Mouse (Mus musculus) CH12.LX (cell line): ENCODE results near the gene Ubtf. TPM values are rescaled to one million over a fixed set of nuclear protein-coding genes. Genes with fewer than 3 reads are reported as not detected.

ENCODE experiments used
- DNase-seq: peaks from one replicate; pipeline ENCODE4 v3.0.0-alpha.2; 2013; ENCODE audit errors: extremely low read depth
- H3K27ac ChIP-seq: 2 replicates; pipeline ENCODE4 v1.5.1; 2012; ENCODE audit warnings: low read depth, mild to moderate bottlenecking, control low read depth, moderate library complexity; ENCODE audit not compliant: insufficient read depth
- H3K27me3 ChIP-seq: replicated peaks from 2 replicates; pipeline ENCODE3; 2012; ENCODE audit warnings: inconsistent platforms
- H3K36me3 ChIP-seq, 2 experiments: replicated peaks in 1 of 2; 2 replicates each; pipeline versions ENCODE3 to v1.6.1; 2012; ENCODE audit warnings: inconsistent platforms in 1 of 2, low read length in 1 of 2, mild to moderate bottlenecking in 1 of 2, mixed read lengths in 1 of 2, moderate library complexity in 1 of 2; ENCODE audit not compliant: control insufficient read depth in 1 of 2, insufficient read depth in 1 of 2
- H3K4me1 ChIP-seq, 2 experiments: 2 replicates each; pipeline ENCODE4 v1.6.1; 2012; ENCODE audit warnings: inconsistent platforms in 1 of 2, moderate library complexity in 1 of 2; ENCODE audit not compliant: insufficient read depth in 2 of 2, control insufficient read depth in 1 of 2
- H3K4me2 ChIP-seq: 2 replicates; pipeline ENCODE4 v1.6.1; 2012; ENCODE audit warnings: low read depth, mild to moderate bottlenecking, control low read depth; ENCODE audit not compliant: poor library complexity, insufficient read depth, severe bottlenecking
- H3K4me3 ChIP-seq, 3 experiments: fragments of 150-350 bp in 1 of 3; sonication (generic) in 1 of 3; replicated peaks in 1 of 3; 2 replicates each; pipeline versions ENCODE3 to v1.5.1; 2011 to 2012; ENCODE audit warnings: low read depth in 2 of 3, low read length in 2 of 3, mild to moderate bottlenecking in 2 of 3, moderate library complexity in 2 of 3, control low read depth in 1 of 3, improper control_type of control experiment in 1 of 3, inconsistent platforms in 1 of 3, mixed read lengths in 1 of 3; ENCODE audit not compliant: poor library complexity in 1 of 3
- H3K79me2 ChIP-seq: replicated peaks from 2 replicates; pipeline ENCODE4 v1.6.1; 2012; ENCODE audit warnings: mild to moderate bottlenecking, moderate library complexity; ENCODE audit not compliant: control insufficient read depth, poor library complexity, insufficient read depth, severe bottlenecking; ENCODE audit errors: extremely low read depth
- H3K9ac ChIP-seq: 2 replicates; pipeline ENCODE4 v1.6.1; 2012; ENCODE audit warnings: low read depth, mild to moderate bottlenecking, control low read depth, moderate library complexity; ENCODE audit not compliant: insufficient read depth
- H3K9me3 ChIP-seq: replicated peaks from 2 replicates; pipeline ENCODE3; 2012; ENCODE audit warnings: low read length, inconsistent platforms, mixed read lengths
- BHLHE40 ChIP-seq: IDR thresholded peaks from 2 replicates; pipeline ENCODE4 v1.6.1; 2011; ENCODE audit warnings: mild to moderate bottlenecking, low read depth, low read length, improper control_type of control experiment
- CHD1 ChIP-seq: IDR thresholded peaks from 2 replicates; pipeline ENCODE4 v1.6.1; 2012; ENCODE audit warnings: low read depth, low read length, improper control_type of control experiment, inconsistent platforms
- CHD2 ChIP-seq: IDR thresholded peaks from 2 replicates; pipeline ENCODE4 v1.6.1; 2011; ENCODE audit warnings: low read length, improper control_type of control experiment
- CTCF ChIP-seq, 2 experiments: IDR thresholded peaks in 1 of 2; conservative IDR thresholded peaks in 1 of 2; 2 replicates each; pipeline ENCODE4 v1.5.1; 2011 to 2012; ENCODE audit warnings: low read depth in 2 of 2, low read length in 2 of 2, improper control_type of control experiment in 1 of 2, inconsistent platforms in 1 of 2, mild to moderate bottlenecking in 1 of 2, moderate library complexity in 1 of 2
- E2F4 ChIP-seq: IDR thresholded peaks from 2 replicates; pipeline ENCODE4 v1.6.1; 2011; ENCODE audit warnings: low read depth, low read length, improper control_type of control experiment; ENCODE audit not compliant: insufficient replicate concordance
- ELF1 ChIP-seq: IDR thresholded peaks from 2 replicates; pipeline ENCODE4 v1.6.1; 2014; ENCODE audit warnings: low read depth, mild to moderate bottlenecking, inconsistent platforms, low read length, improper control_type of control experiment
- EP300 ChIP-seq: IDR thresholded peaks from 2 replicates; pipeline ENCODE4 v1.6.1; 2011; ENCODE audit warnings: low read length, improper control_type of control experiment
- ETS1 ChIP-seq: conservative IDR thresholded peaks from 2 replicates; pipeline ENCODE4 v1.6.1; 2012; ENCODE audit warnings: low read depth, mild to moderate bottlenecking, inconsistent platforms, low read length, improper control_type of control experiment, moderate library complexity
- GABPA ChIP-seq: IDR thresholded peaks from 2 replicates; pipeline ENCODE4 v1.6.1; 2012; ENCODE audit warnings: low read depth, low read length, improper control_type of control experiment, inconsistent platforms; ENCODE audit not compliant: insufficient replicate concordance
- HCFC1 ChIP-seq: IDR thresholded peaks from 2 replicates; pipeline ENCODE4 v1.6.1; 2012; ENCODE audit warnings: low read depth, mild to moderate bottlenecking, inconsistent platforms, low read length, improper control_type of control experiment
- IRF4 ChIP-seq: IDR thresholded peaks from 2 replicates; pipeline ENCODE4 v1.6.1; 2014; ENCODE audit warnings: low read depth, mild to moderate bottlenecking, inconsistent platforms, low read length, improper control_type of control experiment
- JUN ChIP-seq: IDR thresholded peaks from 2 replicates; pipeline ENCODE4 v1.6.1; 2011; ENCODE audit warnings: low read depth, mild to moderate bottlenecking, low read length, improper control_type of control experiment, moderate library complexity; ENCODE audit not compliant: insufficient read depth
- JUND ChIP-seq: conservative IDR thresholded peaks from 2 replicates; pipeline ENCODE4 v1.6.1; 2011; ENCODE audit warnings: low read depth, low read length, improper control_type of control experiment
- KAT2A ChIP-seq: IDR thresholded peaks from 2 replicates; pipeline ENCODE4 v1.6.1; 2012; ENCODE audit warnings: low read length, improper control_type of control experiment, inconsistent platforms; ENCODE audit not compliant: insufficient replicate concordance
- MAX ChIP-seq: IDR thresholded peaks from 2 replicates; pipeline ENCODE4 v1.6.1; 2011; ENCODE audit warnings: low read length, improper control_type of control experiment
- MAZ ChIP-seq: IDR thresholded peaks from 2 replicates; pipeline ENCODE4 v1.6.1; 2012; ENCODE audit warnings: low read depth, mild to moderate bottlenecking, inconsistent platforms, low read length, improper control_type of control experiment, moderate library complexity
- MEF2A ChIP-seq: IDR thresholded peaks from 2 replicates; pipeline ENCODE4 v1.6.1; 2014; ENCODE audit warnings: low read depth, mild to moderate bottlenecking, inconsistent platforms, low read length, improper control_type of control experiment, borderline replicate concordance
- MXI1 ChIP-seq: IDR thresholded peaks from 2 replicates; pipeline ENCODE4 v1.6.1; 2011; ENCODE audit warnings: mild to moderate bottlenecking, low read depth, low read length, improper control_type of control experiment
- MYC ChIP-seq: IDR thresholded peaks from 2 replicates; pipeline ENCODE4 v1.6.1; 2011; ENCODE audit warnings: low read depth, mild to moderate bottlenecking, improper control_type of control experiment, low read length
- NELFE ChIP-seq: IDR thresholded peaks from 2 replicates; pipeline ENCODE4 v1.6.1; 2011; ENCODE audit warnings: low read depth, low read length, improper control_type of control experiment
- NRF1 ChIP-seq: IDR thresholded peaks from 2 replicates; pipeline ENCODE4 v1.6.1; 2014; ENCODE audit warnings: low read depth, mild to moderate bottlenecking, inconsistent platforms, low read length, improper control_type of control experiment, moderate library complexity
- PAX5 ChIP-seq: IDR thresholded peaks from 2 replicates; pipeline ENCODE4 v1.6.1; 2012; ENCODE audit warnings: low read length, inconsistent platforms, mixed read lengths
- POLR2A ChIP-seq: IDR thresholded peaks from 2 replicates; pipeline ENCODE4 v1.6.1; 2011; ENCODE audit warnings: low read depth, mild to moderate bottlenecking, improper control_type of control experiment, low read length
- POLR2AphosphoS2 ChIP-seq: IDR thresholded peaks from 2 replicates; pipeline ENCODE4 v1.6.1; 2011; ENCODE audit warnings: low read depth, low read length, improper control_type of control experiment
- RAD21 ChIP-seq: IDR thresholded peaks from 2 replicates; pipeline ENCODE4 v1.6.1; 2011; ENCODE audit warnings: low read depth, mild to moderate bottlenecking, low read length, improper control_type of control experiment, moderate library complexity
- RCOR1 ChIP-seq: conservative IDR thresholded peaks from 2 replicates; pipeline ENCODE4 v1.6.1; 2012; ENCODE audit warnings: low read depth, mild to moderate bottlenecking, inconsistent platforms, low read length, improper control_type of control experiment
- SIN3A ChIP-seq: IDR thresholded peaks from 2 replicates; pipeline ENCODE4 v1.6.1; 2012; ENCODE audit warnings: low read length, improper control_type of control experiment, inconsistent platforms
- SMC3 ChIP-seq: IDR thresholded peaks from 2 replicates; pipeline ENCODE4 v1.6.1; 2011; ENCODE audit warnings: low read depth, low read length, improper control_type of control experiment
- TBP ChIP-seq: conservative IDR thresholded peaks from 2 replicates; pipeline ENCODE4 v1.6.1; 2011; ENCODE audit warnings: low read depth, low read length, improper control_type of control experiment
- TCF12 ChIP-seq: IDR thresholded peaks from 2 replicates; pipeline ENCODE4 v1.6.1; 2014; ENCODE audit warnings: low read depth, mild to moderate bottlenecking, inconsistent platforms, low read length, improper control_type of control experiment
- UBTF ChIP-seq: IDR thresholded peaks from 2 replicates; pipeline ENCODE4 v1.6.1; 2012; ENCODE audit warnings: low read depth, mild to moderate bottlenecking, inconsistent platforms, low read length, improper control_type of control experiment, moderate library complexity
- USF1 ChIP-seq: IDR thresholded peaks from 2 replicates; pipeline ENCODE4 v1.6.1; 2014; ENCODE audit warnings: low read depth, mild to moderate bottlenecking, inconsistent platforms, low read length, improper control_type of control experiment
- USF2 ChIP-seq: conservative IDR thresholded peaks from 2 replicates; pipeline ENCODE4 v1.6.1; 2011; ENCODE audit warnings: low read depth, low read length, improper control_type of control experiment
- ZC3H11A ChIP-seq: IDR thresholded peaks from 2 replicates; pipeline ENCODE4 v1.6.1; 2012; ENCODE audit warnings: low read depth, mild to moderate bottlenecking, inconsistent platforms, low read length, improper control_type of control experiment
- ZKSCAN1 ChIP-seq: IDR thresholded peaks from 2 replicates; pipeline ENCODE4 v1.6.1; 2012; ENCODE audit warnings: low read depth, inconsistent platforms, low read length, improper control_type of control experiment, borderline replicate concordance
- ZMIZ1 ChIP-seq: IDR thresholded peaks from 2 replicates; pipeline ENCODE4 v1.6.1; 2012; ENCODE audit warnings: low read depth, mild to moderate bottlenecking, inconsistent platforms, low read length, improper control_type of control experiment
- ZNF384 ChIP-seq: IDR thresholded peaks from 2 replicates; pipeline ENCODE4 v1.6.1; 2012; ENCODE audit warnings: low read depth, low read length, improper control_type of control experiment, inconsistent platforms
- dilution Hi-C: fragments of 300-500 bp; cut with MboI; formaldehyde crosslinking; loops from 2 replicates; pipeline ENCODE4 v1.14.3; 2020; ENCODE audit warnings: low sequenced_read_pairs; ENCODE audit not compliant: extremely low pct_unique_long_range_greater_than_20kb, extremely low pct_ligation_motif_present
- in situ Hi-C: fragments of 300-500 bp; cut with MboI; formaldehyde crosslinking; loops from 3 replicates; pipeline ENCODE4 v1.14.3; 2019; ENCODE audit warnings: low sequenced_read_pairs, low pct_ligation_motif_present, low pct_unique_long_range_greater_than_20kb, mixed read lengths
- polyA plus RNA-seq: library from polyadenylated mRNA; unstranded; fragments of >175 nt; gene quantifications from 2 replicates; pipeline ENCODE4 v1.2.1, GENCODE M21; 2012; ENCODE audit warnings: low read depth; ENCODE audit not compliant: insufficient read length
- total RNA-seq, 2 experiments: library from RNA; depleted of rRNA; stranded (reverse); fragments of 300-350 nt in 1 of 2; fragments of >200 nt in 1 of 2; gene quantifications; 2 replicates each; pipeline ENCODE4 v1.2.3; 2012 to 2014

Gene Ubtf
- total and polyA plus RNA-seq, 3 experiments, result 89.9 to 126 (median 124) TPM

- in situ Hi-C loops, result no loop called here
- Histone ChIP-seq H3K9me3 (peaks cover 2% of the 10 kb centered on the region), H3K4me1 (peaks cover 6 to 38% of the 10 kb centered on the region in 2 experiments; a peak in 3 of 4 replicates), H3K27ac (peak within 1 kb of the TSS; percentile 92), H3K79me2 (peaks cover 13% of the 10 kb centered on the region), H3K4me3 (peak within 1 kb of the TSS; percentile 82 to 96 (median 93)), H3K27me3 (no peaks in the 10 kb centered on the region), H3K9ac (peak within 1 kb of the TSS; percentile 95), H3K4me2 (peak within 1 kb of the TSS; percentile 97), H3K36me3 (peaks cover 21 to 32% of the 10 kb centered on the region in 2 experiments)
- dilution Hi-C loops, result no loop called here
- peak; percentile 99 for DNase-seq
- TF ChIP-seq TBP (0 out of 2 replicates have a peak, but pooled peaks have one; percentile 34), SIN3A (peak; percentile 93), RCOR1 (no peak), JUND (no peak), ETS1 (peak; percentile 43), MEF2A (peak; percentile 48), ZKSCAN1 (no peak), ZMIZ1 (peak; percentile 76), NELFE (peak; percentile 92), CTCF (conservative IDR thresholded peaks at IDR 0.05 in 1 of 2, IDR thresholded peaks at IDR 0.05 in 1 of 2; ENCODE audit: low read depth in 2 of 2, low read length in 2 of 2) (no peak), BHLHE40 (peak; percentile 57; the same call in 1 of the 2 replicates), EP300 (no peak), TCF12 (peak; percentile 66), IRF4 (peak; percentile 57), MXI1 (peak; percentile 88), GABPA (no peak), JUN (no peak), USF1 (no peak), ELF1 (peak; percentile 82), HCFC1 (peak; percentile 83), CHD1 (no peak; the same call in 1 of the 2 replicates), E2F4 (no peak), MAX (0 out of 2 replicates have a peak, but pooled peaks have one; percentile 61), SMC3 (no peak), MYC (peak; percentile 26; the same call in 1 of the 2 replicates), UBTF (peak; percentile 67; the same call in 1 of the 2 replicates), ZNF384 (peak; percentile 11; the same call in 1 of the 2 replicates), RAD21 (no peak), ZC3H11A (no peak), CHD2 (peak; percentile 77), PAX5 (no peak), POLR2AphosphoS2 (peak; percentile 87), NRF1 (peak; percentile 70), POLR2A (peak; percentile 83), USF2 (no peak), KAT2A (peak; percentile 68; the same call in 1 of the 2 replicates), MAZ (peak; percentile 97)
Measured at GRCm38 (mm10) chr11:102296491-102297472, 22.8 kb downstream of the Ubtf start, which contains the start of gene Atxn7l3. Atxn7l3 (minus strand) TSS chr11:102296631.
